9 mouse cellular contexts compared by ENCODE assay signal in genomic region chr19:47313387-47314075, GRCm38 (mm10).
DNase-seq lines count a peak whose midpoint lies in the region; ATAC-seq and TF ChIP-seq lines count a peak whose summit lies in the region.
"Had no signal": no experiment of that assay in that cellular context is flagged by ENCODE, and none has a peak within 500 bp of the region (broad histone marks: within the 10 kb centered on the region; RNA-seq: fewer than 3 reads in every experiment).

No protein-coding gene starts in this region.

- no peaks in the 10 kb centered on the region for H3K36me3 ChIP-seq in ES-Bruce4 (ENCODE audit: control insufficient read depth, insufficient read depth, low read length, poor library complexity, severe bottlenecking)
- H3K36me3 ChIP-seq in embryonic facial prominence, embryonic 15.5 days = peaks cover 23% of the 10 kb centered on the region; the same call in 1 of the 2 replicates
- no peaks in the 10 kb centered on the region for H3K36me3 ChIP-seq in hindbrain, embryonic 14.5 days (replicated peaks; ENCODE audit: control insufficient read depth, insufficient read depth)
- H3K36me3 ChIP-seq in liver, postnatal 0 days (replicated peaks; ENCODE audit: insufficient read depth, low read length) = no peaks in the 10 kb centered on the region

- 4% methylated on average over 11 of the region's 11 CpGs for WGBS in embryonic facial prominence, embryonic 15.5 days
- WGBS in hindbrain, embryonic 14.5 days = 9% methylated on average over 11 of the region's 11 CpGs
- 37% methylated on average over 11 of the region's 11 CpGs for WGBS in liver, postnatal 0 days (ENCODE audit: insufficient replicate concordance)

- peak; percentile 55 for DNase-seq in embryo, embryonic 11 days
- no peak for DNase-seq in embryo, embryonic 9.5 days (ENCODE audit: extremely low spot score)
- peak; percentile 56 for DNase-seq in hindbrain, embryonic 14.5 days (ENCODE audit: low spot score)
- peak; percentile 39 for DNase-seq in liver, postnatal 0 days
- no peak for DNase-seq in ovary, postnatal 36 days (ENCODE audit: low spot score)

- no peak overlapping the region for H3K27ac ChIP-seq in ES-Bruce4 (ENCODE audit: insufficient read depth, low read length)
- peak overlapping the region; percentile 96 for H3K27ac ChIP-seq in embryonic facial prominence, embryonic 15.5 days (replicated peaks)
- H3K27ac ChIP-seq in hindbrain, embryonic 14.5 days = peak overlapping the region; percentile 27; the same call in 1 of the 2 replicates
- peak overlapping the region; percentile 51 for H3K27ac ChIP-seq in liver, postnatal 0 days (ENCODE audit: low read depth)

- TF ChIP-seq EP300 in ES-Bruce4 (IDR thresholded peaks at IDR 0.05; ENCODE audit: insufficient read depth, low read depth, low read length) = no peak
- no peak for TF ChIP-seq EP300 in liver, postnatal 0 days (IDR thresholded peaks at IDR 0.05; ENCODE audit: low read depth)

- H3K4me1 ChIP-seq in ES-Bruce4 (ENCODE audit: control insufficient read depth, insufficient read depth, low read length) = peaks cover 15% of the 10 kb centered on the region
- peaks cover 90% of the 10 kb centered on the region for H3K4me1 ChIP-seq in embryonic facial prominence, embryonic 15.5 days
- peaks cover 15% of the 10 kb centered on the region for H3K4me1 ChIP-seq in hindbrain, embryonic 14.5 days (replicated peaks; ENCODE audit: control insufficient read depth, insufficient read depth, low read length)
- peaks cover 46% of the 10 kb centered on the region for H3K4me1 ChIP-seq in liver, postnatal 0 days (ENCODE audit: insufficient read depth)

- H3K9ac ChIP-seq in ES-Bruce4 (ENCODE audit: low read depth, poor library complexity, severe bottlenecking) = peak overlapping the region; percentile 69
- peak overlapping the region; percentile 83 for H3K9ac ChIP-seq in embryonic facial prominence, embryonic 15.5 days
- peak overlapping the region; percentile 37; the same call in 1 of the 2 replicates for H3K9ac ChIP-seq in hindbrain, embryonic 14.5 days
- H3K9ac ChIP-seq in liver, postnatal 0 days (replicated peaks) = peak overlapping the region; percentile 63

- ATAC-seq in embryonic facial prominence, embryonic 15.5 days (ENCODE audit: insufficient number of reproducible peaks, low FRiP score, low TSS enrichment, low read depth) = 0 out of 2 replicates have a peak, but pooled peaks have one; percentile 9
- ATAC-seq in hindbrain, embryonic 14.5 days (ENCODE audit: low FRiP score) = peak; percentile 18; the same call in 1 of the 2 replicates
- ATAC-seq in liver, postnatal 0 days = no peak
- ATAC-seq in activated CD4-positive, CD25-positive, alpha-beta regulatory T cell, adult 4 months = no peak

- H3K4me3 ChIP-seq in ES-Bruce4 (ENCODE audit: low read depth, low read length) = peak overlapping the region; percentile 34
- peak overlapping the region; percentile 68 for H3K4me3 ChIP-seq in embryonic facial prominence, embryonic 15.5 days (replicated peaks)
- peak overlapping the region; percentile 15 for H3K4me3 ChIP-seq in hindbrain, embryonic 14.5 days (replicated peaks; ENCODE audit: low read length)
- peak overlapping the region; percentile 40 for H3K4me3 ChIP-seq in liver, postnatal 0 days (ENCODE audit: low read depth, low read length)

- no peaks in the 10 kb centered on the region for H3K9me3 ChIP-seq in ES-Bruce4 (replicated peaks; ENCODE audit: control insufficient read depth, insufficient read depth, low read length, poor library complexity, severe bottlenecking)
- H3K9me3 ChIP-seq in embryonic facial prominence, embryonic 15.5 days (replicated peaks) = no peaks in the 10 kb centered on the region
- no peaks in the 10 kb centered on the region for H3K9me3 ChIP-seq in hindbrain, embryonic 14.5 days (ENCODE audit: control insufficient read depth, low read length)
- no peaks in the 10 kb centered on the region for H3K9me3 ChIP-seq in liver, postnatal 0 days (ENCODE audit: low read length)

- no peak for TF ChIP-seq POLR2A in ES-Bruce4 (IDR thresholded peaks at IDR 0.05; ENCODE audit: insufficient read depth, low read length)

- no peaks in the 10 kb centered on the region for H3K27me3 ChIP-seq in ES-Bruce4 (ENCODE audit: control insufficient read depth, insufficient read depth, low read length, poor library complexity, severe bottlenecking)
- no peaks in the 10 kb centered on the region for H3K27me3 ChIP-seq in embryonic facial prominence, embryonic 15.5 days
- no peaks in the 10 kb centered on the region for H3K27me3 ChIP-seq in hindbrain, embryonic 14.5 days (ENCODE audit: control insufficient read depth, insufficient read depth, low read length)
- no peaks in the 10 kb centered on the region; the same call in 1 of the 2 replicates for H3K27me3 ChIP-seq in liver, postnatal 0 days (ENCODE audit: insufficient read depth, low read length)
- H3K27me3 ChIP-seq: CH12.LX had no signal

- peak overlapping the region; percentile 75 for H3K4me2 ChIP-seq in embryonic facial prominence, embryonic 15.5 days (replicated peaks)
- H3K4me2 ChIP-seq in hindbrain, embryonic 14.5 days (replicated peaks) = peak overlapping the region; percentile 44
- H3K4me2 ChIP-seq in liver, postnatal 0 days (ENCODE audit: low read depth, low read length) = peak overlapping the region; percentile 63

- TF ChIP-seq CTCF in ES-Bruce4 (IDR thresholded peaks at IDR 0.05; ENCODE audit: low read depth, low read length) = no peak
- TF ChIP-seq CTCF in liver, postnatal 0 days (IDR thresholded peaks at IDR 0.05; ENCODE audit: low read depth) = no peak

Comparison
In these comparisons a context has a peak if more than half of its experiments do, and no peak if none do; other contexts are left out.
1. DNase-seq: peak in embryo, embryonic 11 days (single experiment), hindbrain, embryonic 14.5 days (single experiment) and liver, postnatal 0 days (single experiment); none in embryo, embryonic 9.5 days (single experiment) and ovary, postnatal 36 days (single experiment).
2. H3K4me3 ChIP-seq: peak in every context shown above with its lines; median percentile 68 in embryonic facial prominence, embryonic 15.5 days; 40 in liver, postnatal 0 days; 34 in ES-Bruce4; 15 in hindbrain, embryonic 14.5 days.
3. ATAC-seq: peak in embryonic facial prominence, embryonic 15.5 days (single experiment) and hindbrain, embryonic 14.5 days (single experiment); none in liver, postnatal 0 days (single experiment) and activated CD4-positive, CD25-positive, alpha-beta regulatory T cell, adult 4 months (single experiment).
4. Peak in every context shown above with its lines, with median percentiles within 50 percentile points of each other: H3K9ac ChIP-seq and H3K4me2 ChIP-seq.